Mouse (Mus musculus) myocyte (in vitro differentiated cells): ENCODE data around the gene Slc4a1. TPM values are rescaled to one million over a fixed set of nuclear protein-coding genes. Genes with fewer than 3 reads are reported as not detected.

ENCODE experiments used
- H3K27me3 ChIP-seq: one replicate; pipeline ENCODE4 v1.6.1; 2011; ENCODE audit not compliant: control insufficient read depth, insufficient read depth, insufficient read length
- H3K36me3 ChIP-seq: one replicate; pipeline ENCODE4 v1.6.1; 2011; ENCODE audit not compliant: control insufficient read depth, insufficient read depth
- H3K4me2 ChIP-seq: one replicate; pipeline ENCODE4 v1.6.1; 2011; ENCODE audit warnings: low read depth, control low read depth
- H3K4me3 ChIP-seq: one replicate; pipeline ENCODE4 v1.5.1; 2011; ENCODE audit warnings: mild to moderate bottlenecking, control low read depth, moderate library complexity
- H3K79me2 ChIP-seq: one replicate; pipeline ENCODE4 v1.6.1; 2011; ENCODE audit not compliant: control insufficient read depth, insufficient read depth
- H3ac ChIP-seq: one replicate; pipeline ENCODE4 v1.6.1; 2011; ENCODE audit not compliant: control insufficient read depth, insufficient read length
- CEBPB ChIP-seq: IDR thresholded peaks from 2 replicates; pipeline ENCODE4 v1.6.1; 2011; ENCODE audit warnings: mild to moderate bottlenecking, moderate library complexity; ENCODE audit not compliant: poor library complexity, insufficient read depth, severe bottlenecking
- E2F4 ChIP-seq: IDR thresholded peaks from one replicate; pipeline ENCODE4 v1.6.1; 2011; ENCODE audit warnings: mild to moderate bottlenecking, control low read depth, moderate library complexity; ENCODE audit not compliant: insufficient read depth
- MAX ChIP-seq: IDR thresholded peaks from one replicate; pipeline ENCODE4 v1.6.1; 2011; ENCODE audit warnings: low read depth, mild to moderate bottlenecking, control low read depth
- MYOD1 ChIP-seq, 3 experiments: IDR thresholded peaks; one replicate each; pipeline ENCODE4 v1.6.1; 2011; ENCODE audit warnings: control low read depth in 2 of 3, low read depth in 2 of 3, mild to moderate bottlenecking in 2 of 3, moderate library complexity in 1 of 3; ENCODE audit not compliant: insufficient read length in 2 of 3, control insufficient read depth in 1 of 3
- MYOG ChIP-seq, 3 experiments: IDR thresholded peaks; one replicate each; pipeline ENCODE4 v1.6.1; 2011; ENCODE audit warnings: control low read depth in 2 of 3, low read depth in 2 of 3, mild to moderate bottlenecking in 2 of 3; ENCODE audit not compliant: insufficient read length in 2 of 3, control insufficient read depth in 1 of 3, insufficient read depth in 1 of 3
- POLR2A ChIP-seq: IDR thresholded peaks from one replicate; pipeline ENCODE4 v1.6.1; 2011; ENCODE audit warnings: low read depth, mild to moderate bottlenecking, control low read depth, moderate library complexity; ENCODE audit not compliant: insufficient read length
- POLR2AphosphoS2 ChIP-seq: IDR thresholded peaks from one replicate; pipeline ENCODE4 v1.6.1; 2011; ENCODE audit warnings: low read depth, control low read depth; ENCODE audit not compliant: insufficient read length
- REST ChIP-seq: IDR thresholded peaks from one replicate; pipeline ENCODE4 v1.6.1; 2011; ENCODE audit warnings: mild to moderate bottlenecking, control low read depth, moderate library complexity; ENCODE audit not compliant: insufficient read depth, insufficient read length
- SRF ChIP-seq: IDR thresholded peaks from one replicate; pipeline ENCODE4 v1.6.1; 2011; ENCODE audit warnings: low read depth; ENCODE audit not compliant: control insufficient read depth, insufficient read length
- TCF12 ChIP-seq: IDR thresholded peaks from one replicate; pipeline ENCODE4 v1.6.1; 2011; ENCODE audit warnings: mild to moderate bottlenecking, control low read depth; ENCODE audit not compliant: poor library complexity, insufficient read depth, severe bottlenecking
- TCF3 ChIP-seq: IDR thresholded peaks from one replicate; pipeline ENCODE4 v1.6.1; 2011; ENCODE audit warnings: low read depth, control low read depth; ENCODE audit not compliant: insufficient read length
- USF1 ChIP-seq: IDR thresholded peaks from one replicate; pipeline ENCODE4 v1.6.1; 2011; ENCODE audit warnings: low read depth, mild to moderate bottlenecking, control low read depth, moderate library complexity
- polyA plus RNA-seq: library from polyadenylated mRNA; unstranded; fragments of >200 nt; fragmentation: generic; extraction: Trizol; gene quantifications from one replicate; pipeline ENCODE4 v1.2.1, GENCODE M21; 2012; ENCODE audit warnings: missing spikeins

The Slc4a1 gene
- polyA plus RNA-seq, 1 experiment: not detected

- Histone ChIP-seq H3ac (no peak overlapping the region), H3K27me3 (peaks cover 4% of the 10 kb centered on the region), H3K4me3 (no peak overlapping the region), H3K36me3 (no peaks in the 10 kb centered on the region), H3K4me2 (no peak overlapping the region), H3K79me2 (no peaks in the 10 kb centered on the region)
- TF ChIP-seq MYOD1 (IDR thresholded peaks at IDR 0.05; ENCODE audit: control insufficient read depth in 1 of 3, insufficient read length in 2 of 3, low read depth in 2 of 3) (no peak), POLR2A (no peak), REST (no peak), MYOG (IDR thresholded peaks at IDR 0.05; ENCODE audit: control insufficient read depth in 1 of 3, insufficient read depth in 1 of 3, insufficient read length in 2 of 3, low read depth in 2 of 3) (no peak), USF1 (no peak), POLR2AphosphoS2 (no peak), TCF3 (no peak), E2F4 (no peak), TCF12 (no peak), SRF (no peak), MAX (no peak)
These were observed 8.2 kb upstream of the Slc4a1 start for GRCm38 (mm10) chr11:102374108-102374725.

GRCm38 (mm10) chr11:102373646-102374045 lies 7.6 kb upstream of the Slc4a1 start:
- Histone ChIP-seq H3K36me3 (no peaks in the 10 kb centered on the region), H3ac (no peak overlapping the region), H3K27me3 (peaks cover 9% of the 10 kb centered on the region), H3K4me2 (no peak overlapping the region), H3K79me2 (no peaks in the 10 kb centered on the region), H3K4me3 (no peak overlapping the region)
- TF ChIP-seq MYOD1 (IDR thresholded peaks at IDR 0.05; ENCODE audit: control insufficient read depth in 1 of 3, insufficient read length in 2 of 3, low read depth in 2 of 3) (no peak), TCF3 (no peak), TCF12 (no peak), REST (no peak), POLR2AphosphoS2 (no peak), MAX (no peak), E2F4 (no peak), USF1 (no peak), SRF (no peak), MYOG (IDR thresholded peaks at IDR 0.05; ENCODE audit: control insufficient read depth in 1 of 3, insufficient read depth in 1 of 3, insufficient read length in 2 of 3, low read depth in 2 of 3) (no peak), POLR2A (no peak), CEBPB (no peak)

- Histone ChIP-seq H3K36me3 (no peaks in the 10 kb centered on the region), H3K4me3 (no peak overlapping the region), H3K27me3 (peaks cover 12% of the 10 kb centered on the region), H3K4me2 (no peak overlapping the region), H3K79me2 (no peaks in the 10 kb centered on the region), H3ac (no peak overlapping the region)
- TF ChIP-seq MYOG (IDR thresholded peaks at IDR 0.05; ENCODE audit: control insufficient read depth in 1 of 3, insufficient read depth in 1 of 3, insufficient read length in 2 of 3, low read depth in 2 of 3) (no peak), SRF (no peak), E2F4 (no peak), MYOD1 (IDR thresholded peaks at IDR 0.05; ENCODE audit: control insufficient read depth in 1 of 3, insufficient read length in 2 of 3, low read depth in 2 of 3) (no peak), USF1 (no peak), MAX (no peak), POLR2AphosphoS2 (no peak), POLR2A (no peak), REST (no peak), TCF3 (no peak), CEBPB (no peak), TCF12 (no peak)
These were observed 6.9 kb upstream of the Slc4a1 start for GRCm38 (mm10) chr11:102372936-102373335.

- H3K4me2 ChIP-seq: no peak overlapping the region
- no peaks in the 10 kb centered on the region for H3K36me3 ChIP-seq
- TF ChIP-seq CEBPB: no peak
- no peak for TF ChIP-seq MYOG (IDR thresholded peaks at IDR 0.05; ENCODE audit: control insufficient read depth in 1 of 3, insufficient read depth in 1 of 3, insufficient read length in 2 of 3, low read depth in 2 of 3)
- no peak for TF ChIP-seq REST
- TF ChIP-seq MYOD1 (IDR thresholded peaks at IDR 0.05; ENCODE audit: control insufficient read depth in 1 of 3, insufficient read length in 2 of 3, low read depth in 2 of 3): no peak
- TF ChIP-seq E2F4: no peak
- no peak for TF ChIP-seq MAX
- TF ChIP-seq SRF: no peak
- TF ChIP-seq TCF3: no peak
- no peak for TF ChIP-seq POLR2A
- TF ChIP-seq USF1: no peak
- no peak for TF ChIP-seq TCF12
- TF ChIP-seq POLR2AphosphoS2: no peak
- no peaks in the 10 kb centered on the region for H3K79me2 ChIP-seq
- peaks cover 18% of the 10 kb centered on the region for H3K27me3 ChIP-seq
- no peak overlapping the region for H3K4me3 ChIP-seq
- no peak overlapping the region for H3ac ChIP-seq
These were observed 6.1 kb upstream of the Slc4a1 start for GRCm38 (mm10) chr11:102371926-102372685.

GRCm38 (mm10) chr11:102370285-102370684 lies 4.3 kb upstream of the Slc4a1 start:
- H3K79me2 ChIP-seq: no peaks in the 10 kb centered on the region
- no peak overlapping the region for H3ac ChIP-seq
- H3K36me3 ChIP-seq: no peaks in the 10 kb centered on the region
- no peak for TF ChIP-seq CEBPB
- TF ChIP-seq MYOG (IDR thresholded peaks at IDR 0.05; ENCODE audit: control insufficient read depth in 1 of 3, insufficient read depth in 1 of 3, insufficient read length in 2 of 3, low read depth in 2 of 3): no peak
- no peak for TF ChIP-seq E2F4
- peaks cover 32% of the 10 kb centered on the region for H3K27me3 ChIP-seq
- H3K4me3 ChIP-seq: no peak overlapping the region
- H3K4me2 ChIP-seq: no peak overlapping the region
